Mouse (Mus musculus) cortical plate, adult 2 months (tissue): ENCODE measurements at regions not wholly inside any gene's neighbourhood (a gene's known extent, or its start where the extent isn't known, plus 50 kb on each side); places are given as distances from the start of the nearest gene placed in this dataset.

ENCODE experiments used
- CTCF ChIP-seq: fragments of 200-500 bp; IDR thresholded peaks from 2 replicates; pipeline ENCODE4 v1.5.1; 2011; ENCODE audit warnings: mild to moderate bottlenecking, control low read depth, low read length; ENCODE audit not compliant: insufficient read depth; ENCODE audit errors: extremely low read depth
- POLR2A ChIP-seq: fragments of 200-500 bp; IDR thresholded peaks from 2 replicates; pipeline ENCODE4 v1.6.1; 2011; ENCODE audit warnings: mild to moderate bottlenecking, low read length, control low read depth; ENCODE audit not compliant: insufficient read depth; ENCODE audit errors: extremely low read depth

GRCm38 (mm10) chr4:90003413-90003812, 215.2 kb upstream of the Zfp352 start:
- TF ChIP-seq POLR2A (no peak), CTCF (no peak)
